Mouse (Mus musculus): ENCODE results near the gene Pcdh15. TPM values are rescaled to one million over a fixed set of nuclear protein-coding genes. Genes with fewer than 3 reads are reported as not detected.

The Pcdh15 gene
- polyA plus RNA-seq, 1 experiment from 2014 or later, result 0.87 TPM

GRCm38 (mm10) chr10:74098296-74098695, 999.2 kb downstream of the Pcdh15 start:
- Histone ChIP-seq H3K9me3 (no peaks in the 10 kb centered on the region), H3K4me2 (no peak overlapping the region), H3K27ac (no peak overlapping the region), H3K9ac (no peak overlapping the region), H3K4me1 (no peaks in the 10 kb centered on the region), H3K4me3 (no peak overlapping the region), H3K27me3 (no peaks in the 10 kb centered on the region), H3K36me3 (no peaks in the 10 kb centered on the region)
- WGBS, result 79% methylated on average over 1 of the region's 1 CpGs
- no peak for ATAC-seq (ENCODE audit: insufficient number of reproducible peaks, low FRiP score, low TSS enrichment, low read depth)

- no peak for ATAC-seq (ENCODE audit: insufficient number of reproducible peaks, low FRiP score, low TSS enrichment, low read depth)
- no peak overlapping the region for H3K4me3 ChIP-seq
- 61% methylated on average over 1 of the region's 1 CpGs for WGBS
Observed at GRCm38 (mm10) chr10:74114107-74114506, 1015.0 kb downstream of the Pcdh15 start.

GRCm38 (mm10) chr10:74116817-74117216, 1017.7 kb downstream of the Pcdh15 start:
- Histone ChIP-seq H3K27me3 (no peaks in the 10 kb centered on the region), H3K4me2 (no peak overlapping the region), H3K9ac (no peak overlapping the region), H3K4me1 (no peaks in the 10 kb centered on the region), H3K36me3 (no peaks in the 10 kb centered on the region), H3K9me3 (no peaks in the 10 kb centered on the region), H3K4me3 (no peak overlapping the region), H3K27ac (no peak overlapping the region)
- no peak for ATAC-seq (ENCODE audit: insufficient number of reproducible peaks, low FRiP score, low TSS enrichment, low read depth)
- WGBS, result 54% methylated on average over 1 of the region's 1 CpGs

More at GRCm38 (mm10) chr10:74114107-74114506, 1015.0 kb downstream of the Pcdh15 start:
- Histone ChIP-seq H3K4me2 (no peak overlapping the region), H3K9ac (no peak overlapping the region), H3K9me3 (no peaks in the 10 kb centered on the region), H3K27me3 (no peaks in the 10 kb centered on the region), H3K36me3 (no peaks in the 10 kb centered on the region), H3K4me1 (no peaks in the 10 kb centered on the region), H3K27ac (no peak overlapping the region)

GRCm38 (mm10) chr10:74123421-74123820, 1024.3 kb downstream of the Pcdh15 start:
- Histone ChIP-seq H3K4me3 (no peak overlapping the region), H3K27ac (no peak overlapping the region), H3K4me2 (no peak overlapping the region), H3K9ac (no peak overlapping the region), H3K27me3 (no peaks in the 10 kb centered on the region), H3K4me1 (no peaks in the 10 kb centered on the region), H3K9me3 (no peaks in the 10 kb centered on the region), H3K36me3 (no peaks in the 10 kb centered on the region)
- ATAC-seq (ENCODE audit: insufficient number of reproducible peaks, low FRiP score, low TSS enrichment, low read depth), result no peak
- WGBS, result 79% methylated on average over 4 of the region's 4 CpGs

DNA sequence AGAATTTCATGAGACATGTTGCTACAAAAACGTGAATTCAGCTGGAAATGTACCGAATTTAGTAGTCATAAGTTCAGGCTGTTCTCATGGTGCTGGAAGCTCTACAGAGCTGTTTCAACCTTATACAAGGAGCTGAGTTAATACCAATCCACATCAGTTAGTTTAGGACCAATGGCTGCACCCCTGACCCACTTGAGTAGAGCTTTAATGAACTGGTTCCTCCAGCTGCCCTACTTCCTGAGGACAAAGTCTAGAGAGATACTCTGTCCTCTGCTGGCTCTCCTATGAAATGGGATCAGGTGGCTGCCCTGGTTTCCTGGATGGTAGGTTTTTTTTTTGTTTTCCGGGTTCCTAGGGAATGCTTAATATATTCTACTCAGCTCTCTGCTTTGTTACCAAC, 1030.0 kb downstream of the Pcdh15 start:
- WGBS, result 79% methylated on average over 3 of the region's 3 CpGs
- ATAC-seq (ENCODE audit: insufficient number of reproducible peaks, low FRiP score, low TSS enrichment, low read depth), result no peak
- no peaks in the 10 kb centered on the region for H3K36me3 ChIP-seq
- no peaks in the 10 kb centered on the region for H3K27me3 ChIP-seq
- no peaks in the 10 kb centered on the region for H3K4me1 ChIP-seq
- H3K4me2 ChIP-seq, result no peak overlapping the region
- H3K4me3 ChIP-seq, result no peak overlapping the region
- H3K9me3 ChIP-seq, result no peaks in the 10 kb centered on the region
- H3K9ac ChIP-seq, result no peak overlapping the region
- H3K27ac ChIP-seq, result no peak overlapping the region

GRCm38 (mm10) chr10:74129665-74130064, 1030.5 kb downstream of the Pcdh15 start:
- Histone ChIP-seq H3K36me3 (no peaks in the 10 kb centered on the region), H3K9me3 (no peaks in the 10 kb centered on the region), H3K4me2 (no peak overlapping the region), H3K4me3 (no peak overlapping the region), H3K27me3 (no peaks in the 10 kb centered on the region), H3K9ac (no peak overlapping the region), H3K4me1 (no peaks in the 10 kb centered on the region), H3K27ac (no peak overlapping the region)
- ATAC-seq (ENCODE audit: insufficient number of reproducible peaks, low FRiP score, low TSS enrichment, low read depth), result no peak

GRCm38 (mm10) chr10:74130805-74131204, 1031.7 kb downstream of the Pcdh15 start:
- no peak overlapping the region for H3K4me2 ChIP-seq
- ATAC-seq (ENCODE audit: insufficient number of reproducible peaks, low FRiP score, low TSS enrichment, low read depth), result no peak
- H3K9ac ChIP-seq, result no peak overlapping the region
- WGBS, result 90% methylated on average over 3 of the region's 3 CpGs
- H3K27ac ChIP-seq, result no peak overlapping the region
- H3K4me3 ChIP-seq, result no peak overlapping the region
- no peaks in the 10 kb centered on the region for H3K36me3 ChIP-seq
- H3K27me3 ChIP-seq, result no peaks in the 10 kb centered on the region
- no peaks in the 10 kb centered on the region for H3K4me1 ChIP-seq
- H3K9me3 ChIP-seq, result no peaks in the 10 kb centered on the region

DNA sequence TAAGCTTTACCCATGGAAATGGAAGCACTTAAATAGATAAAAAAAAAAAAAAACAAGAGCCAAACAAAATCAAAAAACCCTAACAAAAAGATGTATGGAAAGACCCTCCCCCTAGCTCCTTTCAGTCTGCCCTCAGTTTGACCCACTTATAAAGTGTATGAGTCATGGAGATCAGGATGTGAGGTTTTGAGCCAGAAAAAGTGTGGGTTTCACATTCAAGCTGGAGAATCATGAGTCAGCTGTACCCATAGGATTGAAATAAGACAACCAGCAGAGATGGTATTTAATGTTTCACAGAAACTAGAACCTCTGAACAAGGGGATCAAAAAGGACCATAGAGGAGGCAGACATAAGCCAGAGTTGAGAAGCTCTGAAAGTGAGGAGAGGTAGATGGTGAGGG, 1048.8 kb downstream of the Pcdh15 start:
- no peaks in the 10 kb centered on the region for H3K27me3 ChIP-seq
- no peaks in the 10 kb centered on the region for H3K9me3 ChIP-seq
- H3K4me1 ChIP-seq, result no peaks in the 10 kb centered on the region
- H3K9ac ChIP-seq, result no peak overlapping the region
- H3K4me2 ChIP-seq, result no peak overlapping the region
- H3K36me3 ChIP-seq, result no peaks in the 10 kb centered on the region
- no peak overlapping the region for H3K27ac ChIP-seq
- no peak for ATAC-seq (ENCODE audit: insufficient number of reproducible peaks, low FRiP score, low TSS enrichment, low read depth)
- no peak overlapping the region for H3K4me3 ChIP-seq

DNA sequence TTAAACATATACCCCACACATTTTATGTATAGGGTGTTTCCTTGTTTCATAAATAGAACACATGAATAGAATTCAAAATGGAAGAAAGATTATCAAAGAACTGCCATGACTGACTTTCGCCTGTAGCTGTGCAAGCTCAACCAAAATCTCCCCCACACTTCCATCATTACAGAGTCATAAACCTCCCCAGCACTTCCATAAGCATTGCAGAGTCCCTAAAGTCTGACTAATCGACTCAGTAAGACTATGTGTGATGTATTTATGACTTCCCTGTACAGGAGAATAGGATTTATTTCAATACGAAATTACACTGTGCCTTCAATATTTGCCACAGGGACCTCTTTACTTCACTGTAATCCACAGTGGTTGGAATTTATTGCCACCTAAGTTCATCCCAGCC, 1082.8 kb downstream of the Pcdh15 start:
- no peak overlapping the region for H3K9ac ChIP-seq
- no peaks in the 10 kb centered on the region for H3K36me3 ChIP-seq
- no peaks in the 10 kb centered on the region for H3K4me1 ChIP-seq
- H3K27ac ChIP-seq, result no peak overlapping the region
- no peak overlapping the region for H3K4me3 ChIP-seq
- no peak for ATAC-seq (ENCODE audit: insufficient number of reproducible peaks, low FRiP score, low TSS enrichment, low read depth)
- no peaks in the 10 kb centered on the region for H3K9me3 ChIP-seq
- H3K4me2 ChIP-seq, result no peak overlapping the region
- no peaks in the 10 kb centered on the region for H3K27me3 ChIP-seq
- WGBS, result 45% methylated on average over 3 of the region's 3 CpGs

DNA sequence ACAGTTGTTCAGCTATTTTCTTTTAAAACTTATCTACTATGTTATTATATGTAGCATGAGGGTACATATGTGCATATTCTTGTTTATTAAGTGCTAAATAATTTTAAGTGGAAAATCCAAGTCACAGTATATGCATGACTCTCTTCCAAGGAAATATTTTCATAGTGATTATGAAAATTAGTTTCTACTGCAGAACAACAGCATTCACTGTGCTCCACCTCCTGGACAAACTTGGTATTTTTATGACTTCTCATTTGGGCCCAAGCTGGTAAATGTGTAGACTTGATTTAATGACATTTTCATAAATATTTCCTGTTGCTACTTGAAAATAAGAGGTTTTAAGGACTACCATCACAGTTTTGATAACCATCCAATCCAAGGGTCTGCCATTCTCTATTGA, 1104.5 kb downstream of the Pcdh15 start:
- no peak overlapping the region for H3K4me3 ChIP-seq
- H3K4me1 ChIP-seq, result no peaks in the 10 kb centered on the region
- no peaks in the 10 kb centered on the region for H3K27me3 ChIP-seq
- H3K4me2 ChIP-seq, result no peak overlapping the region
- no peak overlapping the region for H3K27ac ChIP-seq
- no peaks in the 10 kb centered on the region for H3K36me3 ChIP-seq
- no peak for ATAC-seq (ENCODE audit: insufficient number of reproducible peaks, low FRiP score, low TSS enrichment, low read depth)
- no peak overlapping the region for H3K9ac ChIP-seq
- H3K9me3 ChIP-seq, result no peaks in the 10 kb centered on the region

GRCm38 (mm10) chr10:74217268-74217667, 1118.1 kb downstream of the Pcdh15 start:
- H3K9ac ChIP-seq, result no peak overlapping the region
- H3K27me3 ChIP-seq, result no peaks in the 10 kb centered on the region
- no peak for ATAC-seq (ENCODE audit: insufficient number of reproducible peaks, low FRiP score, low TSS enrichment, low read depth)
- H3K27ac ChIP-seq, result no peak overlapping the region
- H3K4me1 ChIP-seq, result no peaks in the 10 kb centered on the region
- no peaks in the 10 kb centered on the region for H3K9me3 ChIP-seq
- no peak overlapping the region for H3K4me2 ChIP-seq
- H3K36me3 ChIP-seq, result no peaks in the 10 kb centered on the region
- H3K4me3 ChIP-seq, result no peak overlapping the region
- WGBS, result 49% methylated on average over 1 of the region's 1 CpGs

- Histone ChIP-seq H3K4me1 (no peaks in the 10 kb centered on the region), H3K9ac (no peak overlapping the region), H3K27ac (no peak overlapping the region), H3K36me3 (no peaks in the 10 kb centered on the region), H3K9me3 (no peaks in the 10 kb centered on the region), H3K4me2 (no peak overlapping the region), H3K4me3 (no peak overlapping the region), H3K27me3 (no peaks in the 10 kb centered on the region)
- 70% methylated on average over 2 of the region's 2 CpGs for WGBS
- no peak for ATAC-seq (ENCODE audit: insufficient number of reproducible peaks, low FRiP score, low TSS enrichment, low read depth)
Observed at GRCm38 (mm10) chr10:74220439-74220838, 1121.3 kb downstream of the Pcdh15 start.

DNA sequence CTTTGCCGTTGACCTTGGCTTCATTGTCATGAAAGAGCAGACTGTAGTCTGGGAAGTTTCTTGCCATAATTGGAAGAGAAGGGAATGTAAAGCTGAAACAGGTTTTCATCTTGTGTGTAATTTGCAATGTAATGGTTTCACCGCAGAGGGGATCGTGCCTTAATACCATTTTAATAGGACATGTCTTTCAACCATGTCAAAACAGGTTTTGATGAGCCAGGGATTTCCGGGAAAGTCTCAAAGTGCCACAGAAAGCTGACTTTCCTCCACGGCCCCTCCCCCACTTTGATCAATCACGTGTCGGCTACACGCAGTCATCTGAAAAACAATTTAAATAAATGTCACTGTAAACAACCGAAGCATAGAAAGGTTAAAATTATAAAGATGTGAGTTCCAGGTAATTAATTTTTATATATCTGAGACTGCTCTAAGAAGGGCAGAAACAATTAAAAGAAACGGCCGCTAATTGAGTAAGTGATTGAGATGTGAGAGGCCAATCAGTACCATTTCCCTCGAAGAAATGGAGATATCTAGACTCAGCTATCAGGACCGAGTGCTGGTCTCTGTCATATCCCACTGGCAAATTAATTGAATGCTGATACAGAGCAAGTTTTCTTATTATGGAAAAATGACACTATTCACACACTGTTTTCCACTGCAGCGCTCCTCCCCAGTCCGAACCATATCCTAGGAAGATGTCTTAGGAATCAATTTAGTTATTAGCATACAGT, 1158.7 kb downstream of the Pcdh15 start:
- no peak overlapping the region for H3K9ac ChIP-seq
- no peaks in the 10 kb centered on the region for H3K9me3 ChIP-seq
- WGBS, result 78% methylated on average over 15 of the region's 15 CpGs
- H3K36me3 ChIP-seq, result no peaks in the 10 kb centered on the region
- 0 out of 2 replicates have a peak, but pooled peaks cover 3% of the 10 kb centered on the region for H3K4me1 ChIP-seq
- H3K27ac ChIP-seq, result no peak overlapping the region
- H3K27me3 ChIP-seq, result no peaks in the 10 kb centered on the region
- H3K4me3 ChIP-seq, result no peak overlapping the region
- no peak overlapping the region for H3K4me2 ChIP-seq
- no peak for ATAC-seq (ENCODE audit: insufficient number of reproducible peaks, low FRiP score, low TSS enrichment, low read depth)

Measured in limb, embryonic 15.5 days (tissue).